Mouse (Mus musculus) ovary, postnatal 10 days (tissue): Measurements from ENCODE around the gene C2cd4c.

Experiments
- DNase-seq: peaks from one replicate; pipeline ENCODE4 v3.0.0; 2022; ENCODE audit warnings: low spot score

C2cd4c gene

DNA sequence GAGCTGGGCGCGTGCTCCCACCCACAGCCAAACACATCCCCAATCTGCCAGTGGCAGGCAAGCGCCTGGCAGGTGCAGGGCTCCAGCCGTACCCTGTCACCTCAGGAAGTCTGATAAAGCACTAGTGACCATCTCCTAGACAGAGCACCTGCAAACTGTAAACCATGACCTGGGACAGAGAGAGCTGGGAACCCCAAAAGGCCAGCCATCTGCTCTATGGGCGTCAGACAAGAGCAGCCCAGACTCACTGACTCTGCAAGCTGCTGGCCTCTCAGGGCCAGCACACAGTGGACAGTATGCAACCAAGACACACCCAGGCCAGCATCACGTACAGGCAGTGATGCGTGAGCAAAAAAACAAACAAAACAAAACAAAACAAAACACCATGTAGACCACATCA, 34.9 kb downstream of the C2cd4c start:
- DNase-seq, result no peak

DNA sequence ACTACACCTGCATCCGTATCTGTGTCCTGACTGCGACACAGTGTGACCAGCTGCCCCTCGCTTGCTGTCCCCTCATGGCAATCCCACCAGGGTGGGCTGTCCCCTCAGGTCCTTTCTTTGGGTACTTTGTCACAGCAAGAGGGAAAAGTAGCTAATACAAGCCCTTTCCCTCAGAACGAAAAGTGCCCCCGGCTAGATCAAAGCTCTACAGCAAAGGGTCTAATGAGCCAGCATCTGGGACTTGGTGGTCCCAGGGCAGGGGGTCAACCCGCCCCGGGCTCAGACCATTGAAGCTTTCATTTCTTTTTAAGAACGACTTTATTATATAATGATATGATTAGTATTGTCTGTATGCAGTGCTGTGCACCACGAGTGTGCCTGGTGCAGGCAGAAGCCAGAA, 35.5 kb downstream of the C2cd4c start:
- DNase-seq, result no peak

- no peak for DNase-seq
Observed at GRCm38 (mm10) chr10:79577376-79577775, 36.4 kb downstream of the C2cd4c start.

- no peak for DNase-seq
Observed at GRCm38 (mm10) chr10:79575754-79576153, 38.1 kb downstream of the C2cd4c start.

GRCm38 (mm10) chr10:79574796-79575195, 39.0 kb downstream of the C2cd4c start:
- DNase-seq, result no peak

DNA sequence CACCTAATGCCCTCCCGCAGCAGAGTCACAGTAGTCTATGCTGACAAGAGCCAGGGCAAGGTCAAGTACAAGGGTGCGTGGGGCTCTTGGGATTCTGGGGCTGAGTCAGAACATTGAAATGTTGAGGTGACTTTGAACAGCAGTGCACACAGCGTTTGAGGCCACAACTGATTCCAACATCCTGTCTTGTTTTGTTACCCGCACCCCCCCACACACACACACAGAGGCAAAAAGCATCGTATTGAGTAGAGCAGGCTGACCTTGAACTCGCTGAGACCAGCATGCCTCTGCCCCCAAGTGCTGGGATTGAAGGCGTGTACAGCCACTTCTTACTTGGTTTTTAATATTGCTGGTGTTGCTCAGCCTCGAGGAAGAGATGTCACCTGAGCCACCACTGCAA, 39.5 kb downstream of the C2cd4c start:
- no peak for DNase-seq

GRCm38 (mm10) chr10:79573611-79574010, 40.2 kb downstream of the C2cd4c start:
- DNase-seq, result no peak

DNA sequence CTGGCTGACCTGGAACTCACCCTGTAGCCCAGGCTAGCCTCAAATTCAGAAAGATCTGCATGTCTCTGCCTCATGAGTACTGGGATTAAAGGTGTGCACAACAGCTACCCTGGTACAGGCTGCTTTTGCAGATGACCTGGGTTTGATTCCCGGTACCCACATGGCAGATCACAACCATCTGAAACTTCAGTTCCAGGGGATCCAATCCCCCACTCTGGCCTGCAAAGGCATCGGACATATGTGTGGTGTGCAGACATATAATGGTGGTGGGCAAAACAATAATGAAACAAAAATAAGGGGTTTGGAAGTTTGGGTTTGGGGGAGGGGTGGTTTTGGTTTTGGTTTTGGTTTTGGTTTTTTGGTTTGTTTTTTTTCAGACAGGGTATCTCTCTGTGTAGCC, 42.5 kb downstream of the C2cd4c start:
- DNase-seq, result no peak

GRCm38 (mm10) chr10:79569921-79570320, 43.9 kb downstream of the C2cd4c start:
- no peak for DNase-seq

- DNase-seq, result no peak
Observed at GRCm38 (mm10) chr10:79559716-79560115, 54.1 kb downstream of the C2cd4c start.

GRCm38 (mm10) chr10:79557496-79557895, 56.3 kb downstream of the C2cd4c start:
- no peak for DNase-seq

DNA sequence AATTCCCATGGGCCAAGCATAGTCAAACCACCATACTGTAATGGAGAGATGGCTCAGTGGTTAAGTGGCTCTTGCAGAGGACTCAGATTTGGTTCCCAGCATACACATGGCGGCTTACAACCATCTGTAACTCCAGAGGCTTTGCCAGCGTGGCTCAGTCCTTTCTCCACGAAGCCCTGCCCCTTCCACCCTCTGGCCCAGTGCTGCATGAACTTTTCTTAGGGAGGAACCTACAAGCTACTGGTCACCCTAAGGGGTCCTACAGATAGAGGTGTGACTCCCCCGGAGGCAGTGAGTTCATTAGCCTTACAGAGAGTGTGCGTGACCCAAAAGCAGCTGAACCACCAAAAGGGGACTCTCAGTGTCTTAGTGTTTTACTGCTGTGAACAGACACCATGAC, 56.9 kb downstream of the C2cd4c start:
- DNase-seq, result no peak
